Mouse (Mus musculus): ENCODE measurements at regions not wholly inside any gene's neighbourhood (a gene's known extent, or its start where the extent isn't known, plus 50 kb on each side); places are given as distances from the start of the nearest gene placed in this dataset.

DNA sequence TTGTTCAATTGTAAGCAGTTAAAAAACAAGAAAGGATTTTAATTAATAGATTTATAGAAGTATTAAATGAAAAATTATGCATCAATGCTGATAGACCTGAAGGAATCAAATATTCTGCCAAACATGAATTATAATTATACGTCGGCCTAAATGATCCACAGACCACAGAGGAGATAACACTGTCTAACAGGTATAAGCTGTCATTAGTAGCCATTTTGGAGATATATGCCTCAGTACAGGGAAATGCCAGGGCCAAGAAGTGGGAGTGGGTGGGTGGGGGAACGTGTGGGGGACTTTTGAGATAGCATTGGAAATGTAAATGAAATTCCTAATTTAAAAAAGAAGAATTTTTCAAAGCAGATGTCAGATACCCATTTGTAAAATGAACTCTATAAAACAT lies 430.3 kb downstream of the Nsun3 start:
- TF ChIP-seq CTCF (conservative IDR thresholded peaks at IDR 0.05; ENCODE audit: low read length) (no peak), NANOG (IDR thresholded peaks at IDR 0.05; ENCODE audit: borderline replicate concordance, low read length) (no peak), POU5F1 (IDR thresholded peaks at IDR 0.05; ENCODE audit: borderline replicate concordance, low read length) (no peak)
